Mouse (Mus musculus) fibroblast of lung, adult 2 months (primary cell): ENCODE results near the gene Ptprd.

ENCODE experiments used
- DNase-seq: peaks from one replicate; pipeline ENCODE4 v3.0.0-alpha.2; 2011; ENCODE audit warnings: low read depth

Ptprd gene

GRCm38 (mm10) chr4:77558404-77559202 is 653.2 kb downstream of the Ptprd start:
- no peak for DNase-seq

- no peak for DNase-seq
Measured at GRCm38 (mm10) chr4:77555841-77556240, 655.9 kb downstream of the Ptprd start.

- DNase-seq, result no peak
Measured at GRCm38 (mm10) chr4:77537843-77538242, 673.9 kb downstream of the Ptprd start.

GRCm38 (mm10) chr4:77537336-77537735 is 674.4 kb downstream of the Ptprd start:
- DNase-seq, result no peak

- DNase-seq, result no peak
Measured at GRCm38 (mm10) chr4:77535601-77536000, 676.2 kb downstream of the Ptprd start.

GRCm38 (mm10) chr4:77534553-77534952 is 677.2 kb downstream of the Ptprd start:
- no peak for DNase-seq

GRCm38 (mm10) chr4:77519166-77519565 is 692.6 kb downstream of the Ptprd start:
- DNase-seq, result peak; percentile 2

- no peak for DNase-seq
Measured at GRCm38 (mm10) chr4:77513914-77514628, 697.7 kb downstream of the Ptprd start.

- DNase-seq, result no peak
Measured at GRCm38 (mm10) chr4:77513041-77513440, 698.7 kb downstream of the Ptprd start.

- no peak for DNase-seq
Measured at GRCm38 (mm10) chr4:77454049-77454448, 757.7 kb downstream of the Ptprd start.

GRCm38 (mm10) chr4:77399146-77399545 is 812.6 kb downstream of the Ptprd start:
- DNase-seq, result no peak

GRCm38 (mm10) chr4:77361728-77362127 is 850.0 kb downstream of the Ptprd start:
- DNase-seq, result no peak

- no peak for DNase-seq
Measured at GRCm38 (mm10) chr4:77327198-77327597, 884.6 kb downstream of the Ptprd start.

GRCm38 (mm10) chr4:77317060-77317680 is 894.6 kb downstream of the Ptprd start:
- DNase-seq, result no peak

- peak; percentile 17 for DNase-seq
Measured at GRCm38 (mm10) chr4:77316644-77317043, 895.1 kb downstream of the Ptprd start.

GRCm38 (mm10) chr4:77310127-77310788 is 901.5 kb downstream of the Ptprd start:
- DNase-seq, result no peak

- no peak for DNase-seq
Measured at GRCm38 (mm10) chr4:77283423-77283822, 928.3 kb downstream of the Ptprd start.

GRCm38 (mm10) chr4:77277913-77278312 is 933.8 kb downstream of the Ptprd start:
- no peak for DNase-seq

GRCm38 (mm10) chr4:77259972-77260290 is 951.8 kb downstream of the Ptprd start:
- no peak for DNase-seq

GRCm38 (mm10) chr4:77259250-77259971 is 952.4 kb downstream of the Ptprd start:
- no peak for DNase-seq

GRCm38 (mm10) chr4:77251188-77251587 is 960.6 kb downstream of the Ptprd start:
- DNase-seq, result no peak

- no peak for DNase-seq
Measured at GRCm38 (mm10) chr4:77249801-77250200, 962.0 kb downstream of the Ptprd start.
